Mouse (Mus musculus) testis, adult 2 months (tissue): Measurements from ENCODE around the gene Skp2.

Experiments
- CTCF ChIP-seq: fragments of 200-500 bp; IDR thresholded peaks from 2 replicates; pipeline ENCODE4 v1.5.1; 2012; ENCODE audit warnings: low read depth, mild to moderate bottlenecking, inconsistent platforms, low read length, moderate library complexity; ENCODE audit not compliant: control insufficient read depth, insufficient read depth, insufficient replicate concordance
- POLR2A ChIP-seq: fragments of 200-500 bp; IDR thresholded peaks from 2 replicates; pipeline ENCODE4 v1.6.1; 2012; ENCODE audit warnings: low read depth, mild to moderate bottlenecking, inconsistent platforms, low read length, moderate library complexity; ENCODE audit not compliant: control insufficient read depth

GRCm38 (mm10) chr15:9113556-9113955 is 41.7 kb downstream of the Skp2 start:
- TF ChIP-seq CTCF, result no peak
- TF ChIP-seq POLR2A, result no peak
